17 mouse cellular contexts compared by ENCODE assay signal in the genomic region with DNA sequence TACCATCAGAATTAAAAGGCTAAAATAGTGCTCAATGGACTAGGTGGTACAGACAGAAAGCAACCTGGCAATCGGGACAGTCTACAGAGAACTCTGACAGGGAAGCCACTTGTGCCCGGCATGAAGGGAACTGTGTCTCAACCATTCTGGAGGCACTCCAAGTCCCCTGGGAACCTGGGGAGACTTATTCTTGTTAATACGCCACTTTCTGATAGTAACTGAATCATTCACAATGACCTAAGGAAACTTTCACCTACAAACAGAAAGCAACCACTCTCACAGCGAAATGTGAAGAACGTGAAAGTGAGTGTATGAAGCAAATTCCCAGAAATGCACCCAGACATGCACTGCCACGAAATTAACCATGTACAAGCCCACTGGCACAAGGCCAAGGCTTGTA.
DNase-seq lines count a peak whose midpoint lies in the region; ATAC-seq and TF ChIP-seq lines count a peak whose summit lies in the region.
"Had no signal": no experiment of that assay in that cellular context is flagged by ENCODE, and none has a peak within 500 bp of the region (broad histone marks: within the 10 kb centered on the region; RNA-seq: fewer than 3 reads in every experiment).

No protein-coding gene starts in this region.

- no peaks in the 10 kb centered on the region for H3K9me3 ChIP-seq in forebrain, embryonic 11.5 days (ENCODE audit: control insufficient read depth, low read length)
- H3K9me3 ChIP-seq in embryonic facial prominence, embryonic 10.5 days: no peaks in the 10 kb centered on the region
- H3K9me3 ChIP-seq: embryonic facial prominence, embryonic 15.5 days; forebrain, embryonic 15.5 days; hindbrain, embryonic 15.5 days; limb, embryonic 10.5 days; midbrain, embryonic 10.5 days had no signal

- 75% methylated on average over 6 of the region's 6 CpGs for WGBS in kidney, adult 2 months
- 91% methylated on average over 6 of the region's 6 CpGs for whole genome bisulfite sequencing in forebrain, embryonic 11.5 days
- WGBS in embryonic facial prominence, embryonic 10.5 days: 92% methylated on average over 6 of the region's 6 CpGs

- no peak overlapping the region for H3K4me3 ChIP-seq in kidney, adult 2 months (ENCODE audit: insufficient read depth, low read depth, low read length)
- no peak overlapping the region for H3K4me3 ChIP-seq in forebrain, embryonic 11.5 days (ENCODE audit: low read depth, low read length)
- H3K4me3 ChIP-seq in embryonic facial prominence, embryonic 10.5 days: no peak overlapping the region
- H3K4me3 ChIP-seq: embryonic facial prominence, embryonic 15.5 days; forebrain, embryonic 15.5 days; hindbrain, embryonic 15.5 days; layer of hippocampus, adult 2 months; limb, embryonic 10.5 days; midbrain, embryonic 10.5 days had no signal

- DNase-seq in adrenal gland, adult (ENCODE audit: inconsistent age in 2 of 2, low spot score in 1 of 2): peak; percentile 70 to 71
- DNase-seq in adrenal gland, adult 18-20 months (ENCODE audit: low spot score in 2 of 2): no peak
- DNase-seq in kidney, adult 2 months: peak; percentile 25
- no peak for DNase-seq in kidney, postnatal 14 days
- DNase-seq in brain, embryonic 14.5 days (ENCODE audit: low read depth): peak; percentile 15
- DNase-seq in lung, postnatal 14 days: peak; percentile 43
- no peak for DNase-seq in forebrain, embryonic 11.5 days (ENCODE audit: low spot score)
- no peak for DNase-seq in embryonic facial prominence, embryonic 10.5 days (ENCODE audit: low spot score)
- DNase-seq: kidney, adult 8-10 months; lung, embryonic 14.5 days; thymus, postnatal 4 days had no signal

- no peaks in the 10 kb centered on the region for H3K36me3 ChIP-seq in kidney, adult 2 months (ENCODE audit: control insufficient read depth, insufficient read depth, low read length)
- H3K36me3 ChIP-seq in forebrain, embryonic 11.5 days (ENCODE audit: control insufficient read depth, insufficient read depth, low read length): no peaks in the 10 kb centered on the region
- H3K36me3 ChIP-seq in embryonic facial prominence, embryonic 10.5 days (replicated peaks): peaks cover 30% of the 10 kb centered on the region
- H3K36me3 ChIP-seq: forebrain, embryonic 15.5 days; hindbrain, embryonic 15.5 days had no signal

- H3K4me1 ChIP-seq in kidney, adult 2 months (ENCODE audit: control insufficient read depth, insufficient read depth, low read length): no peaks in the 10 kb centered on the region
- no peaks in the 10 kb centered on the region for H3K4me1 ChIP-seq in forebrain, embryonic 11.5 days (replicated peaks; ENCODE audit: control insufficient read depth, insufficient read depth, low read length)
- H3K4me1 ChIP-seq in embryonic facial prominence, embryonic 10.5 days: no peaks in the 10 kb centered on the region
- H3K4me1 ChIP-seq: embryonic facial prominence, embryonic 15.5 days; forebrain, embryonic 15.5 days; hindbrain, embryonic 15.5 days; limb, embryonic 10.5 days; midbrain, embryonic 10.5 days had no signal

- no peak overlapping the region for H3K27ac ChIP-seq in kidney, adult 2 months (ENCODE audit: insufficient read depth, low read depth, low read length)
- no peak overlapping the region for H3K27ac ChIP-seq in forebrain, embryonic 11.5 days (ENCODE audit: low read depth, low read length)
- no peak overlapping the region for H3K27ac ChIP-seq in embryonic facial prominence, embryonic 10.5 days (replicated peaks)
- H3K27ac ChIP-seq: embryonic facial prominence, embryonic 15.5 days; forebrain, embryonic 15.5 days; hindbrain, embryonic 15.5 days; layer of hippocampus, adult 2 months; limb, embryonic 10.5 days; midbrain, embryonic 10.5 days had no signal

- TF ChIP-seq CTCF in kidney, adult 2 months (conservative IDR thresholded peaks at IDR 0.05; ENCODE audit: insufficient read depth, insufficient read length, low read depth, low read length): no peak
- no peak for TF ChIP-seq CTCF in brain, embryonic 14.5 days (IDR thresholded peaks at IDR 0.05; ENCODE audit: borderline replicate concordance, extremely low read depth, insufficient read depth, insufficient read length)

- no peak overlapping the region for H3K9ac ChIP-seq in forebrain, embryonic 11.5 days (ENCODE audit: low read length)
- H3K9ac ChIP-seq: embryonic facial prominence, embryonic 15.5 days; forebrain, embryonic 15.5 days; hindbrain, embryonic 15.5 days; lung, embryonic 14.5 days had no signal

- no peak for ATAC-seq in forebrain, embryonic 11.5 days (replicated peaks; ENCODE audit: low FRiP score)
- ATAC-seq: forebrain, embryonic 15.5 days had no signal

- no peak for TF ChIP-seq POLR2A in kidney, adult 2 months (IDR thresholded peaks at IDR 0.05; ENCODE audit: low read depth, low read length)
- TF ChIP-seq POLR2A in brain, embryonic 14.5 days (IDR thresholded peaks at IDR 0.05; ENCODE audit: borderline replicate concordance, extremely low read depth, insufficient read depth, insufficient read length, poor library complexity, severe bottlenecking): no peak

- no peaks in the 10 kb centered on the region for H3K27me3 ChIP-seq in kidney, adult 2 months (replicated peaks; ENCODE audit: control insufficient read depth, insufficient read depth, low read length)
- H3K27me3 ChIP-seq in forebrain, embryonic 11.5 days (ENCODE audit: control insufficient read depth, insufficient read depth, low read length): no peaks in the 10 kb centered on the region
- no peaks in the 10 kb centered on the region for H3K27me3 ChIP-seq in embryonic facial prominence, embryonic 10.5 days (replicated peaks; ENCODE audit: low read depth, poor library complexity, severe bottlenecking)
- H3K27me3 ChIP-seq: embryonic facial prominence, embryonic 15.5 days; forebrain, embryonic 15.5 days; hindbrain, embryonic 15.5 days had no signal

- H3K4me2 ChIP-seq in forebrain, embryonic 11.5 days (ENCODE audit: low read depth, low read length, severe bottlenecking): no peak overlapping the region
- H3K4me2 ChIP-seq: embryonic facial prominence, embryonic 15.5 days; forebrain, embryonic 15.5 days; hindbrain, embryonic 15.5 days; lung, embryonic 14.5 days had no signal

Comparison
In these comparisons a context has a peak if more than half of its experiments do, and no peak if none do; other contexts are left out.
1. DNase-seq: peak in adrenal gland, adult (2 of 2), kidney, adult 2 months (single experiment), brain, embryonic 14.5 days (single experiment) and lung, postnatal 14 days (single experiment); none in adrenal gland, adult 18-20 months (0 of 2), kidney, postnatal 14 days (single experiment), forebrain, embryonic 11.5 days (single experiment) and embryonic facial prominence, embryonic 10.5 days (single experiment).